Mouse (Mus musculus) testis, adult 2 months (tissue): ENCODE results near the gene Cntnap2.

Experiments
- CTCF ChIP-seq: fragments of 200-500 bp; IDR thresholded peaks from 2 replicates; pipeline ENCODE4 v1.5.1; 2012; ENCODE audit warnings: low read depth, mild to moderate bottlenecking, inconsistent platforms, low read length, moderate library complexity; ENCODE audit not compliant: control insufficient read depth, insufficient read depth, insufficient replicate concordance
- POLR2A ChIP-seq: fragments of 200-500 bp; IDR thresholded peaks from 2 replicates; pipeline ENCODE4 v1.6.1; 2012; ENCODE audit warnings: low read depth, mild to moderate bottlenecking, inconsistent platforms, low read length, moderate library complexity; ENCODE audit not compliant: control insufficient read depth

GRCm38 (mm10) chr6:45366442-45366841 lies 307.3 kb downstream of the Cntnap2 start:
- TF ChIP-seq CTCF (no peak), POLR2A (no peak)
